ENCODE assay signal across 8 mouse cellular contexts in genomic region chr1:186705203-186705914, GRCm38 (mm10). TPM values are rescaled to one million over a fixed set of nuclear protein-coding genes. Genes with fewer than 3 reads are reported as not detected.
DNase-seq lines count a peak whose midpoint lies in the region; ATAC-seq and TF ChIP-seq lines count a peak whose summit lies in the region.

No protein-coding gene starts in this region.

- peaks cover 2% of the 10 kb centered on the region; the same call in 1 of the 2 replicates for H3K4me1 ChIP-seq in bone marrow macrophage, adult 2 months (ENCODE audit: control insufficient read depth, insufficient read depth, low read length)
- H3K4me1 ChIP-seq in forebrain, embryonic 14.5 days (ENCODE audit: control insufficient read depth, insufficient read depth, low read length), result peaks cover 6% of the 10 kb centered on the region
- H3K4me1 ChIP-seq in heart, postnatal 0 days (ENCODE audit: control insufficient read depth, insufficient read depth), result peaks cover 4% of the 10 kb centered on the region
- peaks cover 19% of the 10 kb centered on the region for H3K4me1 ChIP-seq in olfactory bulb, adult 2 months (ENCODE audit: control insufficient read depth, insufficient read depth, low read length)

- DNase-seq in CD4-positive, CD25-positive, alpha-beta regulatory T cell, adult 2 months (ENCODE audit: low read depth, low spot score), result peak; percentile 12
- DNase-seq in forebrain, embryonic 14.5 days (ENCODE audit: low spot score), result peak; percentile 71
- peak; percentile 66 for DNase-seq in heart, postnatal 0 days (ENCODE audit: low spot score)
- peak; percentile 57 to 79 for DNase-seq in layer of hippocampus, adult 18-20 months (ENCODE audit: low spot score in 2 of 2)
- DNase-seq in lung, adult 18-20 months, result peak; percentile 57 to 70
- DNase-seq in urinary bladder, postnatal 14 days (ENCODE audit: low spot score), result peak; percentile 66

- H3K36me3 ChIP-seq in forebrain, embryonic 14.5 days (ENCODE audit: control insufficient read depth, insufficient read depth, low read length), result no peaks in the 10 kb centered on the region
- H3K36me3 ChIP-seq in heart, postnatal 0 days (replicated peaks; ENCODE audit: control insufficient read depth, insufficient read depth, low read length), result no peaks in the 10 kb centered on the region

- no peak overlapping the region for H3K27ac ChIP-seq in bone marrow macrophage, adult 2 months (ENCODE audit: insufficient read depth, low read depth, low read length)
- H3K27ac ChIP-seq in forebrain, embryonic 14.5 days (ENCODE audit: low read depth, low read length), result peak overlapping the region; percentile 30; the same call in 1 of the 2 replicates
- peak overlapping the region; percentile 79 for H3K27ac ChIP-seq in heart, postnatal 0 days (ENCODE audit: low read depth)
- H3K27ac ChIP-seq in olfactory bulb, adult 2 months (ENCODE audit: insufficient read depth, low read depth, low read length), result no peak overlapping the region; the same call in 1 of the 2 replicates

- no peaks in the 10 kb centered on the region for H3K27me3 ChIP-seq in forebrain, embryonic 14.5 days (replicated peaks; ENCODE audit: control insufficient read depth, insufficient read depth, low read length)
- H3K27me3 ChIP-seq in heart, postnatal 0 days (ENCODE audit: control insufficient read depth, insufficient read depth, low read length), result no peaks in the 10 kb centered on the region

- TF ChIP-seq POLR2A in bone marrow macrophage, adult 2 months (IDR thresholded peaks at IDR 0.05; ENCODE audit: borderline replicate concordance, low read depth, low read length), result no peak
- no peak for TF ChIP-seq POLR2A in olfactory bulb, adult 2 months (IDR thresholded peaks at IDR 0.05; ENCODE audit: insufficient read depth, low read depth, low read length)

- peak; percentile 75 for ATAC-seq in forebrain, embryonic 14.5 days
- ATAC-seq in heart, postnatal 0 days (ENCODE audit: insufficient read depth, low read depth), result peak; percentile 68

- H3K4me2 ChIP-seq in forebrain, embryonic 14.5 days (ENCODE audit: low read length), result peak overlapping the region; percentile 96
- peak overlapping the region; percentile 86 for H3K4me2 ChIP-seq in heart, postnatal 0 days (ENCODE audit: low read depth, low read length)

- no peak for TF ChIP-seq CTCF in bone marrow macrophage, adult 2 months (IDR thresholded peaks at IDR 0.05; ENCODE audit: low read depth, low read length)
- TF ChIP-seq CTCF in heart, postnatal 0 days (IDR thresholded peaks at IDR 0.05; ENCODE audit: low read depth), result peak; percentile 33
- TF ChIP-seq CTCF in olfactory bulb, adult 2 months (IDR thresholded peaks at IDR 0.05; ENCODE audit: insufficient read depth, low read depth, low read length), result no peak

- under 1% methylated on average over 60 of the region's 65 CpGs for WGBS in forebrain, embryonic 14.5 days
- WGBS in heart, postnatal 0 days, result under 1% methylated on average over 54 of the region's 65 CpGs
- WGBS in olfactory bulb, adult 2 months, result under 1% methylated on average over 65 of the region's 65 CpGs

- TF ChIP-seq EP300 in heart, postnatal 0 days (IDR thresholded peaks at IDR 0.05; ENCODE audit: low read depth), result no peak

- peak overlapping the region; percentile 61 for H3K4me3 ChIP-seq in bone marrow macrophage, adult 2 months (ENCODE audit: insufficient read depth, low read length)
- peak overlapping the region; percentile 64 for H3K4me3 ChIP-seq in forebrain, embryonic 14.5 days (ENCODE audit: low read depth, low read length)
- H3K4me3 ChIP-seq in heart, postnatal 0 days (ENCODE audit: low read depth, low read length), result peak overlapping the region; percentile 89
- H3K4me3 ChIP-seq in olfactory bulb, adult 2 months (ENCODE audit: insufficient read depth, low read depth, low read length), result peak overlapping the region; percentile 46

- peak overlapping the region; percentile 70 for H3K9ac ChIP-seq in forebrain, embryonic 14.5 days (ENCODE audit: low read length)
- peak overlapping the region; percentile 81 for H3K9ac ChIP-seq in heart, postnatal 0 days (replicated peaks; ENCODE audit: low read depth, low read length)

- no peaks in the 10 kb centered on the region for H3K9me3 ChIP-seq in forebrain, embryonic 14.5 days (replicated peaks; ENCODE audit: control insufficient read depth, low read length)
- H3K9me3 ChIP-seq in heart, postnatal 0 days (replicated peaks; ENCODE audit: control insufficient read depth, low read length), result no peaks in the 10 kb centered on the region

RNA-seq across cellular contexts. Expression of gene Tgfb2, which starts 0.4 kb away (rescaled TPM):
- polyA plus RNA-seq in bone marrow macrophage, adult 2 months (2012; ENCODE audit: insufficient read depth, insufficient read length, missing spikeins), result 0.55 and 0.81 TPM in 2 replicates
- 12.4 and 14.4 TPM in 2 replicates for polyA plus RNA-seq in forebrain, embryonic 14.5 days (2014; fragmentation: Nextera tagmentation; extraction: Ambion mirVana)
- 14.8 and 17.7 TPM in 2 replicates for total RNA-seq in heart, postnatal 0 days (2014; rRNA removed; ENCODE audit: low replicate concordance)
- 19.9 and 21.0 TPM in 2 replicates for polyA plus RNA-seq in heart, postnatal 0 days (2015; fragmentation: Nextera tagmentation; extraction: Ambion mirVana)
- total RNA-seq in layer of hippocampus, adult 18-20 months (2021), result 10 to 100 TPM; 25.9 to 26.9 TPM
- polyA plus RNA-seq in olfactory bulb, adult 2 months (2012; ENCODE audit: insufficient read depth, insufficient read length, low replicate concordance, missing spikeins), result not detected in 2 replicates

RNA-seq across cellular contexts. Expression of gene Rrp15, which starts 43.8 kb away (rescaled TPM):
- polyA plus RNA-seq in bone marrow macrophage, adult 2 months (2012; ENCODE audit: insufficient read depth, insufficient read length, missing spikeins), result 5.7 and 7.3 TPM in 2 replicates
- polyA plus RNA-seq in forebrain, embryonic 14.5 days (2014; fragmentation: Nextera tagmentation; extraction: Ambion mirVana), result 35.6 and 40.4 TPM in 2 replicates
- 1.6 and 4.7 TPM in 2 replicates for total RNA-seq in heart, postnatal 0 days (2014; rRNA removed; ENCODE audit: low replicate concordance)
- polyA plus RNA-seq in heart, postnatal 0 days (2015; fragmentation: Nextera tagmentation; extraction: Ambion mirVana), result 19.2 and 21.8 TPM in 2 replicates
- 10 to 100 TPM; 15.1 to 16.2 TPM for total RNA-seq in layer of hippocampus, adult 18-20 months (2021)
- polyA plus RNA-seq in olfactory bulb, adult 2 months (2012; ENCODE audit: insufficient read depth, insufficient read length, low replicate concordance, missing spikeins), result not detected in 2 replicates

Comparison
In these comparisons a context has a peak if more than half of its experiments do, and no peak if none do; other contexts are left out.
1. DNase-seq: peak in every context shown above with its lines; median percentile 71 in forebrain, embryonic 14.5 days; 68 in layer of hippocampus, adult 18-20 months; 66 in heart, postnatal 0 days; 66 in urinary bladder, postnatal 14 days; 64 in lung, adult 18-20 months; 12 in CD4-positive, CD25-positive, alpha-beta regulatory T cell, adult 2 months.
2. H3K27ac ChIP-seq: peak in forebrain, embryonic 14.5 days (single experiment) and heart, postnatal 0 days (single experiment); none in bone marrow macrophage, adult 2 months (single experiment) and olfactory bulb, adult 2 months (single experiment).
3. Peak in every context shown above with its lines, with median percentiles within 50 percentile points of each other: H3K4me3 ChIP-seq.